Mouse (Mus musculus): ENCODE measurements around the gene Prr23a3. TPM values are rescaled to one million over a fixed set of nuclear protein-coding genes. Genes with fewer than 3 reads are reported as not detected.

The Prr23a3 gene
- not detected for polyA plus RNA-seq (2014; fragmentation: Illumina TruSeq; extraction: RNeasy Lipid Tissue Mini Kit (QIAGEN cat#74804); ENCODE audit: insufficient read depth, low read depth, low replicate concordance)

DNA sequence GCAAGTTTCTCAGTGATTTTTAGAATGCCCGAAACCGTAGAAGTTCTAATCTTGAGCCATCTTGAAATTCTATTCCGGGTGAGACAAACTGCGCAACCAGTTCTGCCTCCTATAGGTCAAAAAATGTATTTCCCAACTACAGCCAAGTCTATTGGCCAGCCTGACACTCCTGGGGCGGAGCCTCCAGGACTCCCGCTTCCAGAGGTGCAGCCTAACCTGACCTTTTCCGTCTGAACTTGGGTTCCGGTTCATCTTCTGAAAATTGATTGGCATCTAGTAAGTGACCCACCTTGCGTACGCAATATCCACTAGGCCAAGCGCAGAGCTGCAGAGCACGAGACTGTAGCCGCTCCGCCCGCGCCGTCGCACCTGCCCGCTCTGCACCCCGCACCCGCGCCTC is at the start of gene Prr23a3:
Gene Prr23a3 (plus strand): TSS at position 197 of the 400 bp plus-strand sequence.

DNA sequence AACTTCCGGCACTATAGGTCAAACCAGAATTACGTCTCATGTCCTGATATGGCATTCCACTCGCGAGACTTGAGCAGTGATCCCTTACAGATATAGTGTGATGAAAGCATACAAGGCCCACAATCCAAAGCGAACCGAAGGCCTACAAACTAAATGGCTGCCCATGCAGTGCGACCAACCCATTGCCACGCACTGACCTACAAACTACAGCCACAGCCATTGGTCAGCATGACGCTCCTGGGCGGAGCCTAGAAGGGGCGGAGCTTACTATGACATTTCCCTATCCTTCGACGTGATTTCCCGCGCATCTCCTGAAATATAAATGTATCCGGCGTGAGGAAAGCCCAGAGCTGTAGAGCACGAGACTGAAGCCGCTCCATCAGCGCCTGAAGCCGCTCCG is 22.4 kb upstream of the Prr23a3 start, which contains the start of gene Prr23a1:
Gene Prr23a1 (plus strand): TSS at position 387 of the 400 bp plus-strand sequence.

DNA sequence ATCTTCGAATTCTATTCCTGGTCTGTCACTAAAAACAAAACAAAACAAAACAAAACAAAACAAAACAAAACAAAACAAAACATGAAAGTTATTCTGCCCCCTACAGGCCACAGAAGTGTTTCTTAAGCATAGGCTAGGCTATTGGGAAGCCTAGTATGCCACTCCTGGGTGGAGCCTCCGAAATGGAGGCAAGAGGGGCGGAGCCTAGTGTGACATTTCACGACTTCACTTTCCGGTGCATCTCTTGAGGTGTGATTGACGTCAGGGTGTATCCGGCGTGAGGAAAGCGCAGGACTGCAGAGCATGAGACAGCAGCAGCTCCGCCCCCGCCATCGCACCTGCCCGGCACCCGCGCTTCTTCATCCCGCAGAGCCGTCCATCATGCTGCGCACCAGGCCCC is 8.4 kb upstream of the Prr23a3 start, which contains the start of gene Prr23a2:
Gene Prr23a2 (plus strand): TSS at position 285 of the 400 bp plus-strand sequence.

DNA sequence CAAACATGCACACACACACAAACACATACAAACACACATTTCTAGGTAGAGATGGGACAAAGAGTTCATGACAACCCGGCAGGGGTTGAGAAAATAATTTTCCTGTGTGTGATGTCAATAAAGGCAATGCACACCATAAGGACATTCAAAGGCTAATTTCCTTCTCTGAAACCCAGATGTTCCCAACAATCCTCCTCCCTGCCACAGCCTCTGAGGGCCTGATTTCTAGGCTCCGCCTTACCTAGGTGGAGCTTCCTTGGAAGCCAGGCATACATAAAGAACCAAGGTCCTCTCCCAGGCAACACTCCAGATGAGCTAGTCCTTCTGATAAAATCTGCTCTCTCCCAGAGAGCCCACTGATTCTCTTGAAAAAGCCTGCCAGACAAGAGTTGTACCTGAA is 38.3 kb downstream of the Prr23a3 start, which contains the start of gene 7420426K07Rik:
Gene 7420426K07Rik (plus strand): TSS at position 301 of the 400 bp plus-strand sequence.

Other genes with a start within 250 kb of the Prr23a3 start
- gene Prr23a1, start 22.3 kb upstream of the Prr23a3 start, polyA plus RNA-seq (2014; fragmentation: Illumina TruSeq; extraction: RNeasy Lipid Tissue Mini Kit (QIAGEN cat#74804); ENCODE audit: insufficient read depth, low read depth, low replicate concordance) = not detected
- not detected for gene Prr23a2, start 8.3 kb upstream of the Prr23a3 start, polyA plus RNA-seq (2014; fragmentation: Illumina TruSeq; extraction: RNeasy Lipid Tissue Mini Kit (QIAGEN cat#74804); ENCODE audit: insufficient read depth, low read depth, low replicate concordance)
- gene 7420426K07Rik, start 38.4 kb downstream of the Prr23a3 start, polyA plus RNA-seq (2014; fragmentation: Illumina TruSeq; extraction: RNeasy Lipid Tissue Mini Kit (QIAGEN cat#74804); ENCODE audit: insufficient read depth, low read depth, low replicate concordance) = not detected
- gene Foxl2, start 90.5 kb downstream of the Prr23a3 start, polyA plus RNA-seq (2014; fragmentation: Illumina TruSeq; extraction: RNeasy Lipid Tissue Mini Kit (QIAGEN cat#74804); ENCODE audit: insufficient read depth, low read depth, low replicate concordance) = not detected
- 21.7 TPM for gene Faim, start 121.6 kb downstream of the Prr23a3 start, polyA plus RNA-seq (2014; fragmentation: Illumina TruSeq; extraction: RNeasy Lipid Tissue Mini Kit (QIAGEN cat#74804); ENCODE audit: insufficient read depth, low read depth, low replicate concordance)
- gene Gm1123, start 170.9 kb downstream of the Prr23a3 start, polyA plus RNA-seq (2014; fragmentation: Illumina TruSeq; extraction: RNeasy Lipid Tissue Mini Kit (QIAGEN cat#74804); ENCODE audit: insufficient read depth, low read depth, low replicate concordance) = not detected

Data from lung, adult 10 weeks (tissue).